Mouse (Mus musculus) liver, adult 2 months (tissue): ENCODE results near the gene Phf2.

Experiments used
- CTCF ChIP-seq: fragments of 200-500 bp; IDR thresholded peaks from 2 replicates; pipeline ENCODE4 v1.5.1; 2011; ENCODE audit warnings: low read depth, low read length, control low read depth
- POLR2A ChIP-seq: fragments of 200-500 bp; IDR thresholded peaks from 2 replicates; pipeline ENCODE4 v1.6.1; 2011; ENCODE audit warnings: low read length, control low read depth; ENCODE audit not compliant: insufficient read depth; ENCODE audit errors: extremely low read depth

DNA sequence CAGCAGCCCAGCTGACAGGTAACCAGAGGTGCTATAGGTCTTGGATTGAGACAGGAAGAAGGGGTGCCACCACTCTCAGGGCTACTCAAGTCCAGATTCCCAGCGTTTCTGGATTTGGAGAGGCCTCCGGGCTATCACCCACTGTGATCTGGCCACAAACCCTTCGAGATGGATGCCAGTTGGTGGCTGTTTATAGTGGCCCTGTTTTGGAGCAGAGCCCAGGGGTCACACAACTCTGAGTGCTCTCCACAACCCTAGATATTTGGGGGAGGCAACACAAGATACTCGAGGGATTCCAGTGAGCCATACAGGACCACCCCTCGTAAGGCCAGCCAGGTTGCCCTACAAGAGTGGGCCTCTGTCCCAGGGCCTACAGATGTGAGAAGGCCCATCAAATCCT, 1.8 kb downstream of the Phf2 start:
- TF ChIP-seq CTCF: no peak
- TF ChIP-seq POLR2A: no peak
